In genomic region chr9:122823374-122824017, GRCm38 (mm10) we compare ENCODE assay signal across 24 mouse cellular contexts. TPM values are rescaled to one million over a fixed set of nuclear protein-coding genes. Genes with fewer than 3 reads are reported as not detected.
A peak's percentile ranks its signal among the peaks of the same experiment; 100 is the strongest.
DNase-seq lines count a peak whose midpoint lies in the region; ATAC-seq and TF ChIP-seq lines count a peak whose summit lies in the region.
"Had no signal": no experiment of that assay in that cellular context is flagged by ENCODE, and none has a peak within 500 bp of the region (broad histone marks: within the 10 kb centered on the region; RNA-seq: fewer than 3 reads in every experiment).

No protein-coding gene starts in this region.

- no peaks in the 10 kb centered on the region for H3K9me3 ChIP-seq in lung, embryonic 14.5 days (ENCODE audit: low read depth, low read length)
- no peaks in the 10 kb centered on the region for H3K9me3 ChIP-seq in intestine, embryonic 15.5 days
- H3K9me3 ChIP-seq: embryonic facial prominence, embryonic 15.5 days; forebrain, embryonic 10.5 days; heart, embryonic 13.5 days; hindbrain, embryonic 15.5 days had no signal

- H3K9ac ChIP-seq in lung, embryonic 14.5 days, result no peak overlapping the region
- no peak overlapping the region for H3K9ac ChIP-seq in intestine, embryonic 15.5 days
- H3K9ac ChIP-seq: embryonic facial prominence, embryonic 15.5 days; heart, embryonic 13.5 days; hindbrain, embryonic 15.5 days had no signal

- no peak overlapping the region for H3K4me2 ChIP-seq in lung, embryonic 14.5 days
- no peak overlapping the region for H3K4me2 ChIP-seq in intestine, embryonic 15.5 days (replicated peaks)
- H3K4me2 ChIP-seq: embryonic facial prominence, embryonic 15.5 days; heart, embryonic 13.5 days; hindbrain, embryonic 15.5 days had no signal

- no peaks in the 10 kb centered on the region for H3K27me3 ChIP-seq in lung, embryonic 14.5 days (ENCODE audit: insufficient read depth, low read length)
- H3K27me3 ChIP-seq in intestine, embryonic 15.5 days (replicated peaks), result no peaks in the 10 kb centered on the region
- H3K27me3 ChIP-seq: CH12.LX; embryonic facial prominence, embryonic 15.5 days; heart, embryonic 13.5 days; hindbrain, embryonic 15.5 days; Patski had no signal

- peak; percentile 42 for DNase-seq in lung, embryonic 14.5 days
- DNase-seq in lung, postnatal 36 days, result no peak
- peak; percentile 67 for DNase-seq in large intestine, adult 2 months (ENCODE audit: low read depth, low spot score)
- no peak for DNase-seq in kidney, postnatal 36 days
- DNase-seq: adrenal gland, postnatal 25 days; cerebellum, adult 18-20 months; cerebellum, adult 9-11 months; cerebellum, postnatal 36 days; gastrocnemius, postnatal 10 days; heart, postnatal 36 days had no signal

- peak; percentile 69; the same call in 1 of the 2 replicates for ATAC-seq in lung, embryonic 14.5 days (ENCODE audit: insufficient read depth)
- ATAC-seq in intestine, embryonic 15.5 days, result peak; percentile 86
- no peak for ATAC-seq in granulocyte monocyte progenitor cell, adult 5-6 weeks (replicated peaks; ENCODE audit: poor library complexity, severe bottlenecking)
- ATAC-seq: activated CD4-positive, CD25-positive, alpha-beta regulatory T cell, adult 4 months; forebrain, embryonic 14.5 days; Patski had no signal

- 0 out of 2 replicates have a peak overlapping the region, but pooled peaks have one; percentile 46 for H3K27ac ChIP-seq in lung, embryonic 14.5 days (ENCODE audit: low read depth)
- no peak overlapping the region for H3K27ac ChIP-seq in intestine, embryonic 15.5 days
- H3K27ac ChIP-seq: embryonic facial prominence, embryonic 15.5 days; forebrain, embryonic 10.5 days; heart, embryonic 13.5 days; hindbrain, embryonic 15.5 days had no signal

- TF ChIP-seq CTCF in lung, embryonic 14.5 days (IDR thresholded peaks at IDR 0.05; ENCODE audit: low read depth), result no peak

- no peak overlapping the region for H3K4me3 ChIP-seq in lung, embryonic 14.5 days (ENCODE audit: low read depth, low read length)
- no peak overlapping the region for H3K4me3 ChIP-seq in intestine, embryonic 15.5 days (replicated peaks)
- H3K4me3 ChIP-seq: embryonic facial prominence, embryonic 15.5 days; erythroblast, embryonic 14.5 days; forebrain, embryonic 10.5 days; heart, embryonic 13.5 days; hindbrain, embryonic 15.5 days had no signal

- WGBS in lung, embryonic 14.5 days, result 62% methylated on average over 5 of the region's 5 CpGs
- 63% methylated on average over 5 of the region's 5 CpGs for WGBS in intestine, embryonic 15.5 days
- 28% methylated on average over 5 of the region's 5 CpGs for WGBS in large intestine, adult 2 months

- no peaks in the 10 kb centered on the region for H3K4me1 ChIP-seq in lung, embryonic 14.5 days (ENCODE audit: insufficient read depth)
- no peaks in the 10 kb centered on the region for H3K4me1 ChIP-seq in intestine, embryonic 15.5 days (replicated peaks)
- H3K4me1 ChIP-seq: embryonic facial prominence, embryonic 15.5 days; forebrain, embryonic 10.5 days; heart, embryonic 13.5 days; hindbrain, embryonic 15.5 days had no signal

- H3K36me3 ChIP-seq in lung, embryonic 14.5 days (ENCODE audit: insufficient read depth), result peaks cover 38% of the 10 kb centered on the region
- 0 out of 2 replicates have a peak, but pooled peaks cover 6% of the 10 kb centered on the region for H3K36me3 ChIP-seq in intestine, embryonic 15.5 days

RNA-seq across cellular contexts. Expression of gene Tcaim, which starts 18.2 kb away (rescaled TPM):
- 5.7 and 6.6 TPM in 2 replicates for polyA plus RNA-seq in lung, embryonic 14.5 days (2014; fragmentation: Nextera tagmentation; extraction: Ambion mirVana)
- 5.1 and 5.7 TPM in 2 replicates for polyA plus RNA-seq in intestine, embryonic 15.5 days (2015; fragmentation: Nextera tagmentation; extraction: Ambion mirVana)
- 2.0 and 2.2 TPM in 2 replicates for polyA plus RNA-seq in large intestine, adult 2 months (2012; rRNA removed)
- total RNA-seq in granulocyte monocyte progenitor cell, adult 5-6 weeks (2014; fragmentation: Nextera tagmentation), result 7.7 and 7.8 TPM in 2 replicates
- total RNA-seq in granulocyte monocyte progenitor cell, adult 5-6 weeks (2017), result 7.6 and 10.9 TPM in 2 replicates
- polyA plus RNA-seq: erythroblast, embryonic 14.5 days had no signal

RNA-seq across cellular contexts. Expression of gene Gm35549, which starts 20.3 kb away (rescaled TPM):
- 0.75 and 0.78 TPM in 2 replicates for polyA plus RNA-seq in lung, embryonic 14.5 days (2014; fragmentation: Nextera tagmentation; extraction: Ambion mirVana)
- polyA plus RNA-seq in intestine, embryonic 15.5 days (2015; fragmentation: Nextera tagmentation; extraction: Ambion mirVana), result 0.29 TPM in 1 of 2 replicates, not detected in the other
- polyA plus RNA-seq in large intestine, adult 2 months (2012; rRNA removed), result not detected in 2 replicates
- not detected in 2 replicates for total RNA-seq in granulocyte monocyte progenitor cell, adult 5-6 weeks (2014; fragmentation: Nextera tagmentation)
- not detected in 2 replicates for total RNA-seq in granulocyte monocyte progenitor cell, adult 5-6 weeks (2017)
- total RNA-seq: adrenal gland, adult 18-20 months; adrenal gland, postnatal 25 days; CH12.LX; gastrocnemius, postnatal 10 days; gastrocnemius, postnatal 4 days; heart, adult 8-10 months; heart, postnatal 36 days had no signal
- polyA plus RNA-seq: erythroblast, embryonic 14.5 days; heart, embryonic 13.5 days had no signal

RNA-seq across cellular contexts. Expression of gene Zfp445, which starts 42.3 kb away (rescaled TPM):
- 70.9 and 71.0 TPM in 2 replicates for polyA plus RNA-seq in lung, embryonic 14.5 days (2014; fragmentation: Nextera tagmentation; extraction: Ambion mirVana)
- polyA plus RNA-seq in intestine, embryonic 15.5 days (2015; fragmentation: Nextera tagmentation; extraction: Ambion mirVana), result 46.6 and 48.3 TPM in 2 replicates
- polyA plus RNA-seq in large intestine, adult 2 months (2012; rRNA removed), result 9.4 and 26.9 TPM in 2 replicates
- total RNA-seq in granulocyte monocyte progenitor cell, adult 5-6 weeks (2014; fragmentation: Nextera tagmentation), result 55.5 and 60.2 TPM in 2 replicates
- total RNA-seq in granulocyte monocyte progenitor cell, adult 5-6 weeks (2017), result 66.3 and 78.2 TPM in 2 replicates

Comparison
In these comparisons a context has a peak if more than half of its experiments do, and no peak if none do; other contexts are left out.
1. DNase-seq: peak in lung, embryonic 14.5 days (single experiment) and large intestine, adult 2 months (single experiment); none in lung, postnatal 36 days (single experiment) and kidney, postnatal 36 days (0 of 2).